Mouse (Mus musculus): ENCODE results near the gene Hist1h3h. TPM values are rescaled to one million over a fixed set of nuclear protein-coding genes. Genes with fewer than 3 reads are reported as not detected.
"Not testable (repeated sequence)": the region's sequence is repeated elsewhere in the genome, so short reads cannot be mapped to it uniquely, and the experiment has no call there.

Gene Hist1h3h
- 100 to 1,000 TPM; 284 to 332 TPM for total RNA-seq (2021)

DNA sequence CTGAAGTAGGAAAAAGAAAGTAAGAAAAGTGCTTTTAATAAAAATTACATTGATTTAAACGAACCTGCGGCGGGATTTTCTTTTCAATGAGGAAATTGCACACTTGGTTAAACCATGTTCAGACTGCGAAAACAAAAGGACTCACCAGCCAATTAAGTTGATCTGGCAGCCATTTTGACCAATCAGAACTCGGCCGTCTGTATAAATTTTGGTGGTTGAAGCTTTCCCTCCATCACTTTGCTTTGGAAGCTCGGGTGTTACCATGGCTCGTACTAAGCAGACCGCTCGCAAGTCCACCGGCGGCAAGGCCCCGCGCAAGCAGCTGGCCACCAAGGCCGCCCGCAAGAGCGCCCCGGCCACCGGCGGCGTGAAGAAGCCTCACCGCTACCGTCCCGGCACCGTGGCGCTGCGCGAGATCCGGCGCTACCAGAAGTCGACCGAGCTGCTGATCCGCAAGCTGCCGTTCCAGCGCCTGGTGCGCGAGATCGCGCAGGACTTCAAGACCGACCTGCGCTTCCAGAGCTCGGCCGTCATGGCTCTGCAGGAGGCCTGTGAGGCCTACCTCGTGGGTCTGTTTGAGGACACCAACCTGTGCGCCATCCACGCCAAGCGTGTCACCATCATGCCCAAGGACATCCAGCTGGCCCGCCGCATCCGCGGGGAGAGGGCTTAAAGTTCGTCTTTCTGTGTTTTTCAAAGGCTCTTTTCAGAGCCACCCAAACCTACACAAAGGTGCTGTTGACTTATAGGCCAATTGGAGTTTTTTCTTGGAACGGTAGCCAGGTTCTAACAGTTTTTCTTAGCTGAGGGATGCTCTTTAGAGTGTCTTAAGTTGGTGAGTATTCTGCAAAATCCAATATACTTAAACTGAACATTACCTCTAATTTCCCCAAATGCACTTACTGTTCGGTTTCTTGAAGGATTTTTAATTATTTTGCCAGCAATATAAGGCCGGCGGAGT is at the start of gene Hist1h3h:
Gene Hist1h3h, plus strand, starts transcription at position 263 of the 961 bp plus-strand sequence.
- DNase-seq: peak; percentile 88
- intact Hi-C loops (cut with DNase I): loop anchor here (10.0 kb wide), 2 partner anchors 227 to 313 kb away; partner anchors contain the start of genes Zfp184 and Zkscan3

DNA sequence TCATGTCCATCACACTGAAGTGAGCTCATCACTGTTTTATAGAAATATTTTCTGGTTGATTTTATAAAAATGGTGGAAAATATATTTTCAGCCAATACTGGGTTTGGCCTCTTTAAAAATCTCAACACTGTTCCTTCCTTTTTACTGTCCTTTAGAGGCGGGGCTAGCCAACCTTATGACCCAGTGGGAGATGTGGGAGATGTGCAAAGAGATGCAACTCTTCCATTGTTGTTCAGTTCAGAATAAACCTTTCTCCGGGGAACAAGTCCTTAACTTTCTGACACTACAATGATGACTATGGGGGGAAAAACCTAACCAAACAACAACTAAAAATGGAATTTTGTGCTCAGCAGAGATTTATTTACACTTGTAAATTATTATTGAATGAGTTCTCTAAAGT is 40.2 kb upstream of the Hist1h3h start, which contains the start of gene Olfr1360:
Gene Olfr1360, minus strand, starts transcription at position 101 of the 400 bp plus-strand sequence.
- intact Hi-C loops (cut with DNase I): no loop called here

GRCm38 (mm10) chr13:21697811-21698210 is 19.6 kb upstream of the Hist1h3h start, which contains the start of gene Olfr1359:
Gene Olfr1359 (plus strand): TSS chr13:21698111.
- no peak for DNase-seq
- intact Hi-C loops (cut with DNase I): no loop called here

More for the DNA sequence above, 40.2 kb upstream of the Hist1h3h start, which contains the start of gene Olfr1360:
- no peak for DNase-seq

DNA sequence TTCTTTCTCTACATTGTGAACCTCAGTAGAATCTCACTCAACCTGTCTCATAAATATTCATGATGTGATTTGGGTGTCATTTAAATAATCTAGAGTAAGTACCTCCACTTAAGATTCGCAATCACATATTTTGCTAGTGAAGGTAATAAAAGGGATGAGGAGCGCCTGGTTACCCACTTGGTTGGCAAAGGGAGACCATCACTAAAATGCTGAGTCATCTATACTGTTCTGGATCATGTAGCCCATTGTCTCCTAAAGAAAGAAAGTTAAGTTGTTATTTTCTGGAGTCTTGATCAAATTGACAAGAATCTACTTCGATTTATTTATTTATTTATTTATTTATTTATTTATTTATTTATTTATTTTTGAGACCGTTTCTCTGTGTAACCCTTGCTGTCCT is 10.8 kb upstream of the Hist1h3h start:
- intact Hi-C loops (cut with DNase I): no loop called here
- no peak for DNase-seq

DNA sequence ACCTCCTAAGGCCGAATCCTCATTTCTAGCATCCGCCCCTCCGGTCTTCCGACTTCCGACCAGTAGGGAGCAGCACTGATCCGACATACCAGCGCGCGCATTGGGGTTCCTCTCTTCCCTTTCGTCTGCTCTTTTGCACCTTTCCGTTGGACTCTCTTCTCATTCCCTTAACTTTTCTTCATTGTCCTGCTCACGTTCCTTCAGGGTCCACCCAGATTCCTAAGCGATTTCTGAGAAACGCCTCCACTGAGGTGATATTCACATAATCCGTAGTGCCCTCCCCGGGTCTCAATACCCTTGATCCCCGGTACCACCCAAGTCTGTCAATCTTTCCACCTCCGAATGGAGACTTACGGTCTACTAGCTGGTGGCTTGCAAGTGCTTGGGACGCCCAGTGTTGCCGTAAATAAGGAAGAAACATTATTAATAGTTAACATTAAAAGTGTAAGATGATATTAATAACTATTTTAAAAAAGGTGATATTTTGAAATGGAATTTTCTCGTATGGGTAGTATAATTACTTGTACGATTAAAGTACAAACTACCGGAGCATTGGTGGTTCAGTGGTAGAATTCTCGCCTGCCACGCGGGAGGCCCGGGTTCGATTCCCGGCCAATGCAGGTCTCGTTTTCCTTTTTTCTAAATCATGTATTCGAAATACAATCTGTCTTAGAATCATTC is 7.3 kb upstream of the Hist1h3h start:
- peak; percentile 93 to 94 for DNase-seq
- intact Hi-C loops (cut with DNase I): loop anchor here (2.0 to 10.0 kb wide), 7 partner anchors 75 to 1807 kb away; partner anchors contain the start of genes Zfp184 and Zkscan3

DNA sequence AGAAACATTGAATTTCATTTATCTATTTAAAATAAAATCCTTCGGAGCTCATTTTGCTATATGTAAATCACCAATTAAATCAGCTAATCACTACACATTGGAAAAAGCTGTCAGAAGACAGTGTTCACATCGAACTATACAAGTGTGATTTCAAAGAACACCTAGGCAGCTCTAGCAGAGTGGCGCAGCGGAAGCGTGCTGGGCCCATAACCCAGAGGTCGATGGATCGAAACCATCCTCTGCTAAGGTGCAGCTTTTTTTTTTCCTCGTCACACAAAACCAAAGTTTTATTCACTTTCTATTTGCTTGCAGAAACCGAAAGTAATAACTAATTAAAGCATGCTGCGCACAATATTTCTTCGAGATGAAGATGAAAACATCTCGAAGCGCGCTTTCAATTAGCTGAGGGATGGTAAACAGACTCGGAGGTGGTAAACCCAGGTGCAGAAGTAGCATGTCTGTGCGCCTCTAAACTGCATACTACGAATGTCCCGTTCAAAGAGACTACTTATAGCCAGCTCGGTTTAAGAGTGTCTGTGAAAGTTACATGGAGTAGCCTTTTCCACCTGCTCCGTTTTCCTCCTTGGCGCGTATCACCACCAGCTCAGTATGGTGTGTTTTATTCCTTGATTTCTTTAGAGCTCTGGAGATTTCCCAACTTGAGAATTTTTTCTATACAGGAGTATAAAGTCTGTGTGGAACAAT is 6.5 kb upstream of the Hist1h3h start:
- DNase-seq: peak; percentile 82 to 87
- intact Hi-C loops (cut with DNase I): loop anchor here (2.0 to 10.0 kb wide), 7 partner anchors 74 to 1806 kb away; partner anchors contain the start of genes Zfp184 and Zkscan3

DNA sequence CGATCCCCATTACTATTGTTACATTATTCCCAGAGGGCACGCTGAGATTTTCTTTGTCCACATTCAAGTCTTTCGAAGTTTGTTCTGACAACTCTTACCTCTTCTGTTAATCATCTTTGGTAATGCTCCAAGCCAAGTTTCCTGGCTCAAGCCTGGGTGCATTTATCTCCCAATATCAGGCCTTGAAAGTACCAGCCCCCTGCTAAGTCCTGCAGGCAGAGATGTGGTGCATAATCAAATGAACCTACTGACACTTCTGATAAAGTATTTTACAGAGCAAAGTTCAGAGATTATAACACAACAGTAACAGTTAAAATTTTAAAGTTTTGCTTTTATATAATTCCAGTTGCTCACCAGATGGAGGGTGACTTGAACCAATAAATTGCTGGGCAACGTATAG is 5.8 kb upstream of the Hist1h3h start:
- intact Hi-C loops (cut with DNase I): loop anchor here (2.0 to 10.0 kb wide), 7 partner anchors 73 to 1806 kb away; partner anchors contain the start of genes Zfp184 and Zkscan3
- DNase-seq: no peak

GRCm38 (mm10) chr13:21714725-21715124 is 2.7 kb upstream of the Hist1h3h start:
- peak; percentile 77 to 83 for DNase-seq
- intact Hi-C loops (cut with DNase I): loop anchor here (1.0 to 10.0 kb wide), 8 partner anchors 20 to 1803 kb away; partner anchors contain the start of genes Hist1h4i, Zfp184 and Zkscan3

DNA sequence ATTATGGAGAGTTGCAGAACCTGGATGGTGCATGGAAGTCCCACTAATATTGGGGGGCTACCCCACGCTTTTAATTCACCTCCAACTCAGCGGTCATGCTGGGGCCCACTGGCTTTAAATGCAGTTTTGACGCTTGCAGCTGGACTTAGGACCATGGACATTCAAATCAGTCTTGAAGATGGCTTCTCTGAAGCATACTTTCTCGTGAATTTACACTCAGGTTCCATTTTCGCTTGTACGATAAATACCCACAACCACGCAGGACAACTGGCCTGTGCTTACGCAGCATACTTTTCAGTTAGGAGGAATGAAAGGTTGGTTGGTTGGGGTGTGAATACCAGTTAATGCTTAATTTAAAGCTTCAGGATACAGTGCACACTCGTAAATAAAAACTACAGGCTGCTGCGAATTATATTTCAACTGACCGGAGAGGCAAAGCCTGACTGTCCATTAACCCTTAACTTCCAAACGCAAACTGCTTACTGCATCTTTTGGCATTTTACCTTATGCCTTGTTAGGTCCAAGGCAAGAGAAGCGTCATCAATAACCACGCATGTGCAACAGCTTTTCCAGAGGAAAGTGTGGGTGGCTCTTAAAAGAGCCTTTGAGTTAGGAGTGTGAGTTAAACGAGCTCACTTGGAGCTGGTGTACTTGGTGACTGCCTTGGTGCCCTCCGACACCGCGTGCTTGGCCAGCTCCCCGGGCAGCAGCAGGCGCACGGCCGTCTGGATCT is 2.2 kb upstream of the Hist1h3h start:
- peak; percentile 11 to 23 for DNase-seq
- intact Hi-C loops (cut with DNase I): loop anchor here (2.0 to 10.0 kb wide), 3 partner anchors 230 to 326 kb away; partner anchors contain the start of genes Hist1h4i, Zfp184 and Zkscan3

- peak; percentile 84 to 88 for DNase-seq
- intact Hi-C loops (cut with DNase I): loop anchor here (2.0 to 10.0 kb wide), 3 partner anchors 229 to 325 kb away; partner anchors contain the start of genes Hist1h4i, Zfp184 and Zkscan3
These were observed 1.5 kb upstream of the Hist1h3h start, which contains the start of the genes Hist1h2bl and Hist1h2ai for GRCm38 (mm10) chr13:21715864-21716539. Gene Hist1h2bl (minus strand): TSS chr13:21716143. Gene Hist1h2ai (plus strand): TSS chr13:21716422.

- peak; percentile 32 to 47 for DNase-seq
These were observed 693 bp upstream of the Hist1h3h start for GRCm38 (mm10) chr13:21716540-21717391.

DNA sequence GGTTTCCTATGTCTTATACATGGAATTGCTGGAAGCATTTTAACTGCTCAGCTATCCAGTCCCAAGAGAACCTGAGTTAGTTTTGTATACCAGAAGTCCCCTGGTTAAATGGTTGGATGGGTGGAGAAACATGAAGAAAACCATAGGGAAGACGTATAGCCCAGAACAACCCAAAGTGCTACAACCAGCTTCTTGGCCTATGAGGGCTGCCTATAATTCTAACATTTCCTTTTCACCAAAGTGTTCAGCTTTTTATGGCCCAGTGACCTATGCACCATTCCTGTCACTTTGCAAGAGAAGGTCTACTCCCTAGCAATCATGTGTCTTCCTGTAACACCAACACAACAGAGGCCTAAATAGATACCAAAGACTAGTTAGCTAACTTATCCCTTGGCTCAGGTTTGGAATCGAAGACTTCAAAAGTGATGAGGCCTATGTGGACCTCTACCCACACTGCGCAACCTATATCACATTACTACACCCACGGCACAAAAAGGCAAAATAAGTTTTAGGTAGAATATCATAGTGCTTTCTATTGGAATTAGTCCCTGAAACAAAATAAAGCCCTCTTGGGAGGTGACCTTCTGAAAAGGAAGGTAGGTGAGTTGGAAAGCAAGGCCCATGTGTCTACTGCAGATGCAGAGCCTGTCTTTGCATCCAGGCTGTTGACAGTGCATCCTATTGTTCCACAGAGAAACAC is 1.1 kb downstream of the Hist1h3h start:
- DNase-seq: no peak
- intact Hi-C loops (cut with DNase I): loop anchor here (10.0 kb wide), 2 partner anchors 226 to 314 kb away; partner anchors contain the start of genes Zfp184 and Zkscan3

More at GRCm38 (mm10) chr13:21716540-21717391, 693 bp upstream of the Hist1h3h start:
- intact Hi-C loops (cut with DNase I): loop anchor here (10.0 kb wide), 2 partner anchors 228 to 312 kb away; partner anchors contain the start of genes Zfp184 and Zkscan3

DNA sequence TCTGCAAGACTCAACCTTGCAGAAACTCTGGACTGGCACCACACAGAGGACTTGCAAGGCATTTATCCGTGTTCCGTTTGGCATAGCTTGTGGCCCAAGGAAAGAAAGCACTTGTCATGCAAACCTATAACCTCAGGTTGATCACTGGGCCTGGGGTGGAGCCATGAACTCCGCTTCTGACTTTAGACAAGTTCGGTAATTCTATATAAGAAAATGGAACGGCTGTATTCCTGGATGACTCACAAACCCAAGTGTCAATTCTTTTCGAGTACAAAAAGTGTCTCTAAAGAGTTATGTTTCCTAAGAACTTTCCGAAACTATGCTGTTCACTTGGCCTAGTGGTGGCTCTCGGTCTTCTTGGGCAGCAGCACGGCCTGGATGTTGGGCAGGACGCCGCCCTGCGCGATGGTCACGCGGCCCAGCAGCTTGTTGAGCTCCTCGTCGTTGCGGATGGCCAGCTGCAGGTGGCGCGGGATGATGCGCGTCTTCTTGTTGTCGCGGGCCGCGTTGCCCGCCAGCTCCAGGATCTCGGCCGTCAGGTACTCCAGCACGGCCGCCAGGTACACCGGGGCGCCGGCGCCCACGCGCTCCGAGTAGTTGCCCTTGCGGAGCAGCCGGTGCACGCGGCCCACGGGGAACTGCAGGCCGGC is 3.8 kb downstream of the Hist1h3h start:
- intact Hi-C loops (cut with DNase I): loop anchor here (5.0 kb wide), 1 partner anchor 56 kb away; no protein-coding TSS in a partner anchor
- DNase-seq: not testable (repeated sequence)

DNA sequence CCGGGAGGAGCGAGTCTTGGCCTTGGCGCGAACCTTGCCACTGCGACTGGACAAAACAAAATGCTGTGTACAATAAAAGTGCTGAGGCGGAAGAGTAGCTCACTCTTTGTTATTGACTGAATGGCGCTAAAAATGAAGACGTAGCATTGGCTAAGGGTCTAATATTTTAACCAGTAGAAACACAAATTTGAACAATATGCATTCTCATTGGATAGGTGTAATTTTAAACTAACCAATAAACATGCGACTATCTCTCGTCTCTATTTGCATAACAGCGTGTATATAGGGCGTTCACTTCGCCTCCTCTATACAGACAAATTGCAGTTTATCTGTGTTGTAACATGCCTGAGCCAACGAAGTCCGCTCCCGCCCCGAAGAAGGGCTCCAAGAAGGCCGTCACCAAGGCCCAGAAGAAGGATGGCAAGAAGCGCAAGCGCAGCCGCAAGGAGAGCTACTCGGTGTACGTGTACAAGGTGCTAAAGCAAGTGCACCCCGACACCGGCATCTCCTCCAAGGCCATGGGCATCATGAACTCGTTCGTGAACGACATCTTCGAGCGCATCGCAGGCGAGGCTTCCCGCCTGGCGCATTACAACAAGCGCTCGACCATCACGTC is 4.4 kb downstream of the Hist1h3h start, which contains the start of gene Hist1h2bm:
Gene Hist1h2bm, plus strand, starts transcription at position 288 of the 616 bp plus-strand sequence.
- peak; percentile 71 to 74 for DNase-seq
- intact Hi-C loops (cut with DNase I): loop anchor here (5.0 kb wide), 1 partner anchor 55 kb away; no protein-coding TSS in a partner anchor

- DNase-seq: no peak
- intact Hi-C loops (cut with DNase I): loop anchor here (5.0 kb wide), 1 partner anchor 55 kb away; no protein-coding TSS in a partner anchor
These were observed 5.0 kb downstream of the Hist1h3h start for GRCm38 (mm10) chr13:21722373-21722925.

All from heart, postnatal 10 days (tissue).